Mouse (Mus musculus) forelimb bud, embryonic 11.5 days (tissue): ENCODE results near the gene Ankrd16.

ENCODE experiments used
- DNase-seq: peaks from one replicate; pipeline ENCODE4 v3.0.0-alpha.2; 2012; ENCODE audit warnings: low read depth, low spot score

Ankrd16 gene

DNA sequence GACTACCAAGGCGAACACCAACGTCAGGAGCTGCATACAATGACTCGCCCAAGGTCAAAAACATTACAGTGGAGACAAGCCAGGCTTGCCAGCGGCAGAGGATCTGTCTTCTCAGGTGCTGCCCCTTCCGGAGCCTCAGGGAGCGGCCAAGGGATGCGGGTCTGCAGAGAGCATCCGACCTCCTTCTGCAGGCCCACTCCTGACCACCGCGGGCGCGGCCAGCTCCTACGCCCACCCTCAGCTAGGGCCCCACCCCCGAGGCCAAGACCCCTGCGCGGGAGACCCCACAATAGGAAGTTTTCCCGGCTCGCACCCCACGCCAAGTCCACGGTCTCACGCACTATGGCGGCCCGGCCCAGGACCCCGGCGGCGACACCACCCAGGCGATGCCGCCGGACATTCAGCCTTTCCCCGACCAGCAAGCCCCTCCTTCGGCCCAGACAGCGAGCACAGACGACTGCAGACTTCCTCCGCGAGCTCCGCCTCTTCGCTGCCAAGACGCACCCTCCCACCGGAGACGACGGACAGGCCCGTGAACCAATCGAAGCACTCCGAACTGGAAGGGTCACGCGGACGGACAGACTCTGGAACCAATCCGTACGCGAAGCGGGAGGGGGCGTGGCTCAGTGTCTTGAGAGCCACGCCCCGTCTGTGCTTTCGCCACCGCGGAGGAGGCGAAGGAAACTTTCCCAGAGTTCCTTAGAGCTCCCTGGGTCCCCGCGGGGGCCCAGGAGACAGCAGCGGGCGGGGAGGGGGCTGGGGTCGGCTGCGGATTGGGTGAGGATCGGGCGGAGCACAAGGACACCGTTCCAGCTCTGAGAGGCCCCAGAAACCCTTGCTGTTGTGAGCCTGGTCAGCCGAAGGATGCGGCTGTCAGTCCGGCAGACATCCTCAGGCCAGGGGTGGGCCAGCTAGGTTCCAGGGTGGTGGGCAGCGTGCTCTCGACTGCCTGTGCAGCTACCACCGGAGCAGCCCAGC lies at the start of gene Ankrd16, which contains the start of gene Fbh1:
Gene Ankrd16, plus strand, starts transcription at position 786 of the 978 bp plus-strand sequence.
Gene Fbh1, minus strand, starts transcription at position 492 of the 978 bp plus-strand sequence.
- DNase-seq: peak; percentile 100

- DNase-seq: peak; percentile 31
Measured at GRCm38 (mm10) chr2:11729091-11729490, 48.6 kb upstream of the Ankrd16 start.

- DNase-seq: no peak
Measured at GRCm38 (mm10) chr2:11732978-11733377, 44.7 kb upstream of the Ankrd16 start.

DNA sequence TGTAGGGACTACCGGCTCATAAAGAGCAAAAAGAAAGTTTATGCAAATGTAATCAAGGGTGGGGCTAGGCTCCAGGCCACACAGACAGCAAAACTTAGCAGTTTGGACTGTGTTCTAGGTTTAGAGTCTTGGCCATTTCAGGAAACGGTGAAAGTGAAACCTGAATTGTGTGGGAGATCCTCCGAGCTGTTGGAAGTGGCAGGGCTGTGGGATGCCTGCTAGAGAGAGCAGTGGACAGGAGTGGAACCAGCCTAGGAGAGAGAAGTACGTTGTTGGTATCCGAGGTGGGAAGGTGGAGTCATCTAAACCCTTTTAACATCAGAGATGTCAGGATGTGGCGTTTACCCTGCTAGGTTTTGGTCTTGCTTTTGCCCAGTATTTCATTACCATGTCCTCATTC lies 41.8 kb upstream of the Ankrd16 start:
- no peak for DNase-seq

DNA sequence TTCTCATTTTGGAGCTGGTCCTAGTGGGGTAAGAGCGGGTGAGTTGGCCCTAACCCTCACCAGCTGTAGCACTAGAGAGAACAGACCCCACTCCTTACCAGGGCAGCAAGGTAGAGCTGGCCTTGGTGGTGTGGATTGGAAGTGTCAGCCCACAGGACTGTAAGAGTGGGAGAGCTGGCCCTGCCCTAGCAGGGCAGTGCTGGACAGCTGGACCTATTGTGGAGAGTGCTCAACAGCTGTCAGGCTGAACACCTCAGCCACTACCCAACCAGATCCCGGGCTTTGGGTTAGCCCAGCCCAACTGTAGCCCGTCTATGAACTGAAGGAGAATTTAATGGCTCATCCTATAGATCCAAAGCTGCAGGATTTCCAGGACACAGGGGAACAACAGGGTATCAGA lies 38.9 kb upstream of the Ankrd16 start:
- no peak for DNase-seq

- no peak for DNase-seq
Measured at GRCm38 (mm10) chr2:11739516-11740051, 38.1 kb upstream of the Ankrd16 start.

DNA sequence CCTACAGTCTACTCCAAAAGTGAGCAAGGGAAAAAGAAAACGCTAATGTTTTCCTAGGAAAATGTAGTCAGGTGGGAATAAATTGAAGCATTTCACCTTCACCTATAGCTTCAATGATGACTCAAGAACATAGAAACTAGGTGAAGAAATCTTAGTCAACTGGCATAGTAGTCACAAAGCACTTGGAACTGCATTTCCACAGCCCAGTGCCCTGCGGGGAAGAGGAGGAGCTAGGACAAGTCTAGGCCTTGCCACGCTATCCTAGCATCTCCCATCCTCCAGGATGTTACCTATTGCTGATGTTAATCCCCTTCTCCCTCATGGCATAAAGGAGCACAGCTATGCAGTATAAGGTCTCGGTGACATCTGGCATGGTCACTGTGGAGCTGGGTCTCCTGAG lies 15.1 kb upstream of the Ankrd16 start:
- DNase-seq: no peak

DNA sequence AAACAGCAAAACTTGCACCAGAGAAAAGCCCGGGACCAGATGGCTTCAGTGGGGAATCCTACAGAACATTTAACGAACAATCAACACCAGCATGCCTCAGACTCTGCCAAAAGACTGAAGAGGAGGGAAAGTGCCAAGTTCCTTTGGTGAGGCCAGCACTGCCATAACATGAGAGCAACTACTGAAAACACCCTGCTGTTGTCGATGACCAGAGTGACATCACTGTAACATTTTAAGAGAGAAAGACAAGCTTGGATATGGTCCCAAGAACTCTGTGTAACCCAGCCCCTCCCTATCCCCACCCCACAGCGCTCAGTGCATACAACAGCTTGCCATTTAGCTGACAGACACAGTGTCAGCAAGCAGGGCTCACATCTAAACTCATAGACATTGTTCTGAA lies 12.0 kb upstream of the Ankrd16 start:
- DNase-seq: no peak

DNA sequence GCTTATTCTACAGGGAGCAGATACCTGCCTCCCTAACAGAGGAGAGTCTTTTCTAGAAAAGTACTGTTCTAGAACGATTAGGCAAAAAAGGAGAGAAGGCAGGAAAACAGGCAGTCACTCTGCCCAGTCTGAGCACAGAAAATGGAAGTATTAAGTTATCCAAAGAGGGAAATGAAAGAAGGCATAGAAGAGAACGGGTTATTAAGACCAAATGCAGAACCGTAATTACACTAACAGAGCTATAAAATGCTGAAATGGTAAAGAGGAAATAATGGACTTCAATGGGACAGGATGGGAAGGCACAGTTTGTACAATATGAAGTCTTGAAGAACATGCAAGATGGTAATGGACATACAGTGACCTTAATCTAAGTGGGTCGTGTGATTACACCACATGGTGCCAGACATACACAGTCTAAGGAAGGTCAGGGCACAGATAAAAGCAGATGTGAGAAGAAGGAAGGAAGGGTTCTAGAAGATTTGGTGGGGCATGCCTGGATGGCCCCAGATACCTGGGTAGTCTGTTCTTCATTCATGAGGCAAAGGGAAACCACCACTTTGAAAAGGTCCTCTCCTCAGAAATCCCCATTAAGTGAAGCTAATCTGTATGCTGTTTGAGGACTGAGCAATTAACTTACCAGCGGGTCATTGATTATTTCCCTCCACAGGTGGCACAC lies 11.1 kb upstream of the Ankrd16 start:
- DNase-seq: no peak

GRCm38 (mm10) chr2:11767161-11767545 lies 10.5 kb upstream of the Ankrd16 start:
- no peak for DNase-seq

- DNase-seq: no peak
Measured at GRCm38 (mm10) chr2:11771701-11772100, 6.0 kb upstream of the Ankrd16 start.

- DNase-seq: no peak
Measured at GRCm38 (mm10) chr2:11772401-11772800, 5.3 kb upstream of the Ankrd16 start.

- DNase-seq: no peak
Measured at GRCm38 (mm10) chr2:11774426-11774825, 3.2 kb upstream of the Ankrd16 start.

DNA sequence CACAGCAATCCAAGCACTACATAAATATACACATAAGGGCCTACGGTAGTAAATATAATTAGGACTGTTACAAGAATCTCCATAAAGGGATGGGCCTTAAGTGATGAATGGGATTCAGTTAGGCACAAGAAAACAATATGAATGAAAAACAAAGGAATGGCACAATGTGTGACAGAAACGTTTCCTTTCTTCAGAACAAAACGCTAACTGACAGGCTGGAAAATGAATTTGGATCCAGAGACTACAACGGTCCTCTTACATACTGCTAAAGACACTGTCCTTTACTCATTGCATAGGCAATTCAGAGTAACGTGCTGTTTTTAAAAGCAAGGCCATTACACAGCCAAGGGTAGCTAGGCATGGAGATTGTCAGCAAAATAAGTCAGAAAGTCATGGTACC lies 2.6 kb upstream of the Ankrd16 start:
- DNase-seq: no peak

DNA sequence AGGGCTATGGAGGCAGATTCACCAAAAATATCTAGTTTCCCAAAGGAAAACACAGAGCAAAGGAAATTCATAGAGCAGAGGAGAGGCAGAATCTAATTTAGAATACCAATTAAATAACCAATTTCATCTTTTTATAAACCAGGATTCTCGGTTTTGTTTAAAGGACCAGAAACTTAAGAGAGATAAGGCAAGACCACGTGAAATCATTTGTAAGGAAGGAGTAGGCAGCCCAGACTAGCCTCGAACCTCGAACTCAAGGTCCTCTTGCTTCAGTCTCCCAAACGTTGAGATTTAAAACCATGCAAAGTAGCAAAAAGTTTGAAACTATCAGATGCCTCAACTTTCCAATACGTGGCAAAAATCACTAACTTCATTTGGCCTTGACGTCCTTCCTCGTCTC lies 1.3 kb upstream of the Ankrd16 start:
- no peak for DNase-seq

DNA sequence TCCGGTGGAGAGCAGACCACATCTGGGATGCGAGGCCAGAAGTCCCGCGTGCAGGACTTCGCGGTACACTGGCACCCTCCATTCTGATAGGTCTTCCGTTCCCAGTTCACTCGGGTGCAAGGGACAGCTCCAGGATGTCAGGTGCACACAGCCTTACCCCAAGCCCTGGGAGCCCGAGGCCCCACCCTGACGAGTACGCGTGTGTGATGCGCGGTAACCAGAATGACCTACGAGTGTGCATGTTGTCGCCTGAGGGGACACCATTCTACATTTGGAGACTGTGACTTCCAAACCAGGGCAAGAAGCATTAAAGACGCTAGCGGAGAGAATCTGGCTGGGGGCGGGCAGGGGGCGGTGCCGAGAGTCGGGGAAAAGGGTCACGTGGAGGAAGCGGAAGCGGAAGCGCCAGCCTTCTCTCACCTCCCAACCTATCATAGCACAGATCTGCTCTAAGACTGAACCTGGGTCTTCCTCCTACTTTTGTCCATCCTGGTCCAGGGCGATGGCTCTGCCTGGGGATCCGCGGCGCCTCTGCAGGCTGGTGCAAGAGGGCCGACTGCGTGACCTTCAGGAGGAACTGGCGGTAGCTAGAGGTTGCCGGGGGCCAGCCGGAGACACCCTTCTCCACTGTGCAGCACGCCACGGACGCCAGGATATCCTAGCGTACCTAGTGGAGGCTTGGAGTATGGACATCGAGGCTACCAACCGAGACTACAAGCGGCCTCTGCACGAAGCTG lies 579 bp downstream of the Ankrd16 start:
- peak; percentile 88 for DNase-seq

- no peak for DNase-seq
Measured at GRCm38 (mm10) chr2:11784159-11784558, 6.5 kb downstream of the Ankrd16 start.

DNA sequence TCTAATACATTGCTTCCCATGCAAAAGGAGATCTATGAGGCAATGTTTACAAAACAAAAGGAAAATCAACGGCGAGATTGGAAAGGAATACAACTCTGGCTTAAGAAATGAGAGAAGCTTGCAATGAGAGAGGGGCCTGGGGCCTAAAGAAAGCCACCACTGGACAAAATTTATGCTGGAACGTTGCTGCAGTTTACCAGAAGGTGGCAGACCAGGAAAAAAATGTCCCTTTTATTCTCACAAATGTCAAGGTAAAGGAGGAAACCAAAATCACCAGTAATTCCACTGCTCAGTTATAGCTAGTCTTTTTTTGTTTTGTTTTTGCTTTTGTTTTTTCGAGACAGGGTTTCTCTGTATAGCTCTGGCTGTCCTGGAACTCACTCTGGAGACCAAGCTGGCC lies 17.0 kb downstream of the Ankrd16 start:
- DNase-seq: no peak

GRCm38 (mm10) chr2:11797930-11798364 lies 20.3 kb downstream of the Ankrd16 start:
- peak; percentile 18 for DNase-seq

DNA sequence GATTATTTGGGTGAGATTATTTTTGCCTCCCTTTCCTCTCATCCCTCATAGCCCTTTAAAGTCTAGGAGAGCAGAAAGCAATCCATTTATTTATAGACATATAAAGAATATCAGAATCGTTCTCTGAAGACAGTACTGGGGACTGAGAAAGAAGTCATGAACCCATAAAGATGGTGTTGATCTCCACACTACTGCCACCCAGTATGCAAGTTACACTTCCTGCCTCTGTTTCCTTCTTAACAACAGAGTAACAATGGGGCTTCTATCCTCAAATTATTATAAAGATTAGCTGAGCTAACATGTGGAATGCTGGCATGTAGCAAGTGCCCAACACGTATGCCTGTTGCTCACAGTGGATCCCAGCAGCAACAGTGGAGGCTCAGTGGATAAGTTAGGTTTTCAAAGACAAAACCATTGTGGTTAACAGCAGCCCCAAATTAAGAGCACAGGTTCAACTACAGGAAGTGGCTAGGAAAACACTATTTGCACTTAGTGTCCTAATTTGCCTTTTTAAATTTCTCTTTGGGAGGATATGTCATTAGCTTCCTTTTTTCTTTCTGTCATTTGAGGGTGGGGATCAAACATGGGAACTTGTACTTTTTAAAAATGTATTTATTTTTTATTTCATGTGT lies 23.7 kb downstream of the Ankrd16 start:
- no peak for DNase-seq
